In genomic region chr3:146177748-146178582, GRCm38 (mm10) we compare ENCODE assay signal across 8 mouse cellular contexts. TPM values are rescaled to one million over a fixed set of nuclear protein-coding genes. Genes with fewer than 3 reads are reported as not detected.
DNase-seq lines count a peak whose midpoint lies in the region; ATAC-seq lines count a peak whose summit lies in the region.

No protein-coding gene starts in this region.

- no peaks in the 10 kb centered on the region for H3K9me3 ChIP-seq in hindbrain, embryonic 15.5 days

- H3K27me3 ChIP-seq in hindbrain, embryonic 15.5 days, result 0 out of 2 replicates have a peak, but pooled peaks cover 3% of the 10 kb centered on the region

- peak overlapping the region; percentile 38 for H3K4me3 ChIP-seq in hindbrain, embryonic 15.5 days

- no peaks in the 10 kb centered on the region for H3K36me3 ChIP-seq in hindbrain, embryonic 15.5 days

- peak; percentile 89 for ATAC-seq in hindbrain, embryonic 15.5 days (ENCODE audit: low FRiP score, low read depth)

- H3K9ac ChIP-seq in hindbrain, embryonic 15.5 days, result peak overlapping the region; percentile 43

- peak; percentile 77 for DNase-seq in R1 (ENCODE audit: low read depth, low spot score)
- DNase-seq in cerebellum, postnatal 25 days, result peak; percentile 79 to 91
- peak; percentile 81 to 87 for DNase-seq in frontal cortex, postnatal 36 days (ENCODE audit: low spot score in 2 of 2)
- peak; percentile 74 to 77 for DNase-seq in layer of hippocampus, postnatal 36 days
- DNase-seq in lung, postnatal 25 days (ENCODE audit: low spot score), result peak; percentile 73
- peak; percentile 94 for DNase-seq in retina, embryonic 14.5 days (ENCODE audit: low spot score)
- DNase-seq in thymus, postnatal 36 days, result peak; percentile 76 to 79

- no peaks in the 10 kb centered on the region for H3K4me1 ChIP-seq in hindbrain, embryonic 15.5 days (replicated peaks)

- H3K27ac ChIP-seq in hindbrain, embryonic 15.5 days (replicated peaks), result peak overlapping the region; percentile 69; the same call in 1 of the 2 replicates

- 4% methylated on average over 16 of the region's 16 CpGs for WGBS in hindbrain, embryonic 15.5 days

- peak overlapping the region; percentile 62 for H3K4me2 ChIP-seq in hindbrain, embryonic 15.5 days

RNA-seq across cellular contexts. Expression of gene Mcoln2, which starts 28.3 kb away (rescaled TPM):
- 0.27 and 0.28 TPM in 2 replicates for polyA plus RNA-seq in hindbrain, embryonic 15.5 days (2015; fragmentation: Nextera tagmentation; extraction: Ambion mirVana)
- total RNA-seq in layer of hippocampus, postnatal 36 days (2021), result not detected

RNA-seq across cellular contexts. Expression of gene Lpar3, which starts 42.8 kb away (rescaled TPM):
- 0.49 TPM in 2 replicates for polyA plus RNA-seq in hindbrain, embryonic 15.5 days (2015; fragmentation: Nextera tagmentation; extraction: Ambion mirVana)
- under 1 TPM; 0.46 to 0.57 TPM for total RNA-seq in layer of hippocampus, postnatal 36 days (2021)

Comparison
In these comparisons a context has a peak if more than half of its experiments do, and no peak if none do; other contexts are left out.
1. Peak in every context shown above with its lines: DNase-seq, ATAC-seq, H3K4me3 ChIP-seq and H3K27ac ChIP-seq.